Mouse (Mus musculus): ENCODE measurements around the gene Timm8a1. TPM values are rescaled to one million over a fixed set of nuclear protein-coding genes. Genes with fewer than 3 reads are reported as not detected.

Gene Timm8a1
- polyA plus RNA-seq, 1 experiment from 2014 or later: 46.2 TPM

Other genes starting within 250 kb of the Timm8a1 start
- gene Tmem35a, start 246.6 kb downstream of the Timm8a1 start, polyA plus RNA-seq (2015; fragmentation: Nextera tagmentation; extraction: Ambion mirVana): 127 and 134 TPM in 2 replicates
- 10.6 and 14.0 TPM in 2 replicates for gene Cenpi, start 233.8 kb downstream of the Timm8a1 start, polyA plus RNA-seq (2015; fragmentation: Nextera tagmentation; extraction: Ambion mirVana)
- gene Drp2, start 137.3 kb downstream of the Timm8a1 start, polyA plus RNA-seq (2015; fragmentation: Nextera tagmentation; extraction: Ambion mirVana): 16.0 and 19.3 TPM in 2 replicates
- gene Taf7l, start 65.4 kb downstream of the Timm8a1 start, polyA plus RNA-seq (2015; fragmentation: Nextera tagmentation; extraction: Ambion mirVana): 0.29 TPM in 1 of 2 replicates, not detected in the other
- gene Btk, start 41.7 kb upstream of the Timm8a1 start, polyA plus RNA-seq (2015; fragmentation: Nextera tagmentation; extraction: Ambion mirVana): 0.25 and 0.78 TPM in 2 replicates
- 178 and 190 TPM in 2 replicates for gene Rpl36a, start 43.8 kb upstream of the Timm8a1 start, polyA plus RNA-seq (2015; fragmentation: Nextera tagmentation; extraction: Ambion mirVana)
- gene Gla, start 59.3 kb upstream of the Timm8a1 start, polyA plus RNA-seq (2015; fragmentation: Nextera tagmentation; extraction: Ambion mirVana): 3.4 and 3.9 TPM in 2 replicates
- 177 and 186 TPM in 2 replicates for gene Hnrnph2, start 59.3 kb upstream of the Timm8a1 start, polyA plus RNA-seq (2015; fragmentation: Nextera tagmentation; extraction: Ambion mirVana)
- 7.4 and 7.5 TPM in 2 replicates for gene Armcx4, start 144.7 kb upstream of the Timm8a1 start, polyA plus RNA-seq (2015; fragmentation: Nextera tagmentation; extraction: Ambion mirVana)
- 77.4 and 83.3 TPM in 2 replicates for gene Armcx1, start 176.1 kb upstream of the Timm8a1 start, polyA plus RNA-seq (2015; fragmentation: Nextera tagmentation; extraction: Ambion mirVana)
- 30.5 and 41.5 TPM in 2 replicates for gene Armcx6, start 209.6 kb upstream of the Timm8a1 start, polyA plus RNA-seq (2015; fragmentation: Nextera tagmentation; extraction: Ambion mirVana)
- 84.7 and 89.6 TPM in 2 replicates for gene Armcx3, start 214.7 kb upstream of the Timm8a1 start, polyA plus RNA-seq (2015; fragmentation: Nextera tagmentation; extraction: Ambion mirVana)